Mouse (Mus musculus) adrenal gland, adult 8-10 months (tissue): Measurements from ENCODE around the gene Ren1. TPM values are rescaled to one million over a fixed set of nuclear protein-coding genes. Genes with fewer than 3 reads are reported as not detected.

ENCODE experiments used
- DNase-seq: peaks from one replicate; pipeline ENCODE4 v3.0.0; 2022
- total RNA-seq, 4 experiments: library from RNA; stranded (reverse); gene quantifications; 2 replicates each; pipeline ENCODE4 v1.2.4; 2022

Gene Ren1
- total RNA-seq, 4 experiments from 2014 or later = 0.97 to 5.8 (median 4.7) TPM

GRCm38 (mm10) chr1:133379254-133379985, 29.1 kb downstream of the Ren1 start:
- no peak for DNase-seq

DNA sequence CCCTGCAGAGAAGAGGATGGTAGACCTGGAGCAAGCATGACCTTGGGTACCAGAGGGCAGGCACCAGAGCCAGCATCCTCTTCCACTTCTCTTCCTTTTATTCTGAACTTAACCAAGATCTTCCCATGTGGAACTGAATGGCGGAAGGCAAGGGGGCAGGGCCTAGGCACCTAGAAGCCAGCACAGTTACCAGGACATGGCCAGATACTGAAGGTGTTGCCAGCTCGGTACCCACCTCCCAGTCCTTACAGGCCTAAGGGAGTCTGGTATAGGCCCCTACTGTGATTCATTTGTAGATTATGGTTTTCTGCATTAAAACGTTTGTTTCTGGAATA, 29.6 kb downstream of the Ren1 start:
- DNase-seq = no peak

DNA sequence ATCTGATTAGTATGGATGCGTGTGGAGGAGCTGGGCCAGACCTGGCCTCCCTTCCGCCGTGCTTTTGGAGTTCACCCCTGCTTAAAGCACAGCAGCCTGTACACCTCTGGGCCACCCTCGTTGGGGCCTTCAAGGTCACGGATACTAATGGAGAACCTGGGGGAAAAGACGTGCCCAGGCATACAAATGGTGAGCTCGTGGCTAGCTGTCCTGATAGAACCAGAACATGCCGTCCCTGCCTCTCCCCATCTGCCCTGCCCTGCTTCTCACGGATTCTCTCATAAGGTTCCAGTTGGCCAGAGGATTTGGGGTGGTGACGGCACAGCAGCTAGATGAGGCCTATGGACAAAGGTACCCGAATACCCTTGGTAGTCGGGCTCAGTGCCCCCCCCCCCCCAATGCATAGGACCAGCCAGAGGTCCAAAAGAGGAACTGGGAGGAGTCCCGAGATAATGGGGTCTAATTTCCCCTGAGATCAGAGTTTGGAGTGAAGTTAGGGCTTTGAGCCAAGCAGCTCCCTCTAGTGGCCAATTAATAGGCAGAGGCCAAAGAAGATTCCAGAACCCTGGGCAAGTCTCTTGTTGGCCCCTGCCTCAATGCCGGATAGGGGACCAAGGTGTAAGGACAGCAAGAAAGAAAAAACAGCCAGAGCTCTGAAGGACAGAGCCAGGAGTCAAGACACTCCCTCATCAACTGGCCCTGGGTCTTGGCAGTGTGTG, 30.2 kb downstream of the Ren1 start:
- no peak for DNase-seq

GRCm38 (mm10) chr1:133382008-133382407, 31.7 kb downstream of the Ren1 start:
- no peak for DNase-seq

DNA sequence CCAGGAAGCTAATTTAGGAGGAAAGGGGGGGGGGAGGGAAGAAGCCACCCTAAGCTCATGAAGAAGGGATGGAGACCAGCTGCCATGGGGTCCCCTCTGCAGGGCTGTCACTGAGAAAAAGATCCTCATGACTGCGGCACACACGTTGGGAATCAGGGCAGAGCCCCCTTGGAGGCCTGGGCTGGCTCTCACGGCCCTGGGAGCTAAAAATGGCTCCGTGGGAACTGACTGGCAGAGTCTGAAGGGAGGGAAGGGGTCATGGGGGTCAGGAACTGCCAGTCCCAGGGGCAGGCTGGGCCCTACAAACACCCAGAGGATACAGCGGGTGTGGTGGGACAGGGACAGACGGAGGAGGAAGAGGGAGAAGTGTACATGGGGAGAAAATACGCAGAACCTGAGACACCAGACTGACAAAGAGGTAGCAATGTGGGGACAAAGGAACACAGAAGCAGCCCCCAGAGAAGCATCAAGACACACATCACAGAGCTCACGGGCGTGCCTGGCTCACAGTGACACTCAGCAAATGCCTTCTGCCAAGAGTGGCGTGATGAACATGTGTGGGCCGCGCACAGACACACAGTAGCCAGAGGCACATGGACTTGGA, 32.3 kb downstream of the Ren1 start:
- DNase-seq = no peak

- DNase-seq = no peak
These were observed 33.0 kb downstream of the Ren1 start for GRCm38 (mm10) chr1:133383157-133383783.

DNA sequence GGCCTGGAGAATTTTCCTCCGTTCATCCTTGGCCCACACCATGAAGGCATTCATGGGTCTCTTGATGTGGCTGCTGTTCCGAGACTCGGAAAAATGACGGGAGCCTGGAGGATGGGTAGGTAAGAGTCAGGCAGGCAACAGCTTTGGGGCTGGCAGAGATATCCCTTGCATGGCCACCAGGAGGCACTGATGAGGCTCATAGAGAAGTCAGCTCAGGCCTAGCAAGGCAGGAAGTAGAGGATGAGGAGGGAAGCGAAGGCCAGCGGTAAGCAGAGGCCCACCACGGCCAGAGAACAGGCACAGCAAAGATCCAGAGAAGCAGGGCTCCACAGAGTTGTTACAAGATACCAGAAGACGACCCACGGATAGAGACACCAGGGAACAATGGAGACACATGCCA, 35.2 kb downstream of the Ren1 start:
- no peak for DNase-seq

- no peak for DNase-seq
These were observed 35.9 kb downstream of the Ren1 start for GRCm38 (mm10) chr1:133386209-133386608.

DNA sequence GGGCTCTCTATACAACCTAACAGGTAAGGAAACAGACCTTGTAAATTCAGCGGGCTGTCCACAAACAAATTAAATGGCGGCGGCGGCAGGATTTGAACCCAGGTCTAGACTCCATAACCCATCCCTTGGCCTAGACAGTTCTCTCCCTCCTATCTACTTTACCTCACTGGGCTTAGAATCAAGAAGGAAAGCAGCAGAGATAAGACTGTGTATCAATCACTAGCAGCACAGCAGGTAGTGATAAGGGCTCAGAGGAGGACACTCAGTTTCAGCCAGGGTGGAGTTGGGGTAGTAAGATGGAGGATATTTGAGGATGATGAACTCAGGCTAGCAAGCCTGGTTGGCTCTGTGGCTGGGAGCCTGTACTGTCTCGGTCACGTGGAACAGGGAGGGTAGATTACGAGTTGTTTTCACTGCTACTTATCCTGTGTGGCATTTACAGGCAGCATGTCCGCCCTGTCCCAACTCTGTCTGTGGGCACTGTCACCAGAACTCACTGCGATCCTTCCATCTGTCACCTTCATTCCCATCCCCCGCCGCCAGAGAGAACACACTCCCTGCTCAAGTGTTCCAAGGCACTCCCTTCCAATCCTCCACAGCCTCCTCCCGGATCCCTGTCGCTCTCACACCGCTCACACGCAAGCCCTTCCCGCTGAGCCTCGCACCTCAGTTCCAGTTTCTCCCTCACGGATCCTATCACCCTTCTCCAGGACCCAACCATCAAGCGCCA, 37.4 kb downstream of the Ren1 start:
- DNase-seq = no peak

DNA sequence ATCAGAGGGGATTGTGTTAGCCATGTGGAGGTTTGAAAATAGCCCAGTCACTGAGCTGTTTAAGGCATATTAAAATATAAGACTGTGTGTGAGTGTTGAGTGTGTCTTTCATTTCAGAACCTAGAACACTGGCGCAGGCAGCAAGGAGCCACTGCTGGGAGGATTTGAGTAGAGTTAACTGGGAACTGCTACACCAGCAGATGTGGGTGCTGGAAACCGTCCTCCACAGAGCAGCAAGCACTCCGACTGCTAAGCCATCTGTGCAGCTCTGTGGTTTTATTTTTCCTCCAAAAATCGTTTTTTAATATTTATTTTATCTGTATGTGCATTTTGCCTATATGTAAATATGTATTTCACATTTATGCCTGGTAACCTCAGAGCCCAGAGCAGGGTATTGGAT, 44.4 kb downstream of the Ren1 start:
- no peak for DNase-seq

DNA sequence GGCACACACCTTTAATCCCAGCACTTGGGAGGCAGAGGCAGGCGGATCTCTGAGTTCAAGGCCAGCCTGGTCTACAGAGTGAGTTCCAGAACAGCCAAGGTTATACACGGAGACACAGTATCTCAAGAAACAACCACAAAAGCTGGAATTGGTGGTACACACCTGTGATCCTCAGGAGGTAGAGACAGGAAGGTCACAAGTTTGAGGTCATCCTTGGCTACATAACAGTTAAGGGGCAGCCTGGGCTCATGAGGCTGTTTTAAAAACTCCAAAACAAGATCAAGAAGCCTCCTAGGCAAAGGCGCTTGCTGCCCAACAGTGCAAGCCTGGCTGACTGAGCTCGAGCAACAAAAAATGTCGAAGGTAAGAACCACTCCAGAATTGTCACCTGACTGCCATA, 46.4 kb downstream of the Ren1 start:
- no peak for DNase-seq

DNA sequence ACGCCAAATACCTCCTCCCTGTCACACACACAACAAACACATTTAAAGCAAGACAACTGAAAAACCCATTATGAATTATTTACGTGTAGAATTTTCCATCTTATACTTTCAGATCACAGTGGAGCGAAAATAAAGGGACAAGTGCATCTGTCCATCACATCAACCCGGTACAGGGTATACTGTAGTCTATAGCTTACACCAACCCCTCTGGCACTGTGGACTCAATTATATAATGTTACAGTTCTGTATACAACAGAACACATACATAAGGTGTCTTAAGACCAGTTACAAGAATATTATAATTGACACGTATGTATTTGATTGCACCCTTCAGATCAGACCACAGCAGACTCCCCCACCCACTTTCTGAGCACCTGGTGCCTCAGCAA, 46.8 kb downstream of the Ren1 start:
- DNase-seq = no peak

- no peak for DNase-seq
These were observed 47.4 kb downstream of the Ren1 start for GRCm38 (mm10) chr1:133397483-133398237.

GRCm38 (mm10) chr1:133400014-133400725, 49.9 kb downstream of the Ren1 start:
- DNase-seq = no peak

GRCm38 (mm10) chr1:133404005-133404404, 53.7 kb downstream of the Ren1 start:
- no peak for DNase-seq

- DNase-seq = no peak
These were observed 56.3 kb downstream of the Ren1 start for GRCm38 (mm10) chr1:133406614-133407013.

DNA sequence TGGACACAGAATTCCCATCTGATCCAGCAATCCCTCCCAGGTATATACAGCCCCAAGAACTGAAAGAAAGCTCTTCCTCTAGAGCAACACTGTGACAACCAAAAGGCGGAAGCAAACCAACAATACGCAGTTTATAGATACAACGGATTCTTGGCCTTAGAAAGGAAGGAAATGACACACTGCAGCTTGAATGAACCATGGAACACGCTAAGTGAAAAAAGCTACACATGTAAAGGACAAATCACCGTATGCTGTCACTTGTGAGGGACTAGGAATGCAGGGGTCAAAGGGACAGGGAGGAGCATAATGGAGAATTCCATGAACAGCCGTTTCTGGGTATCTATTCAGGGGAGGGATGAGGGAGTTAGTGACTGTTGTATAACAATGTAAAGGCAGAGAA, 57.1 kb downstream of the Ren1 start:
- no peak for DNase-seq

DNA sequence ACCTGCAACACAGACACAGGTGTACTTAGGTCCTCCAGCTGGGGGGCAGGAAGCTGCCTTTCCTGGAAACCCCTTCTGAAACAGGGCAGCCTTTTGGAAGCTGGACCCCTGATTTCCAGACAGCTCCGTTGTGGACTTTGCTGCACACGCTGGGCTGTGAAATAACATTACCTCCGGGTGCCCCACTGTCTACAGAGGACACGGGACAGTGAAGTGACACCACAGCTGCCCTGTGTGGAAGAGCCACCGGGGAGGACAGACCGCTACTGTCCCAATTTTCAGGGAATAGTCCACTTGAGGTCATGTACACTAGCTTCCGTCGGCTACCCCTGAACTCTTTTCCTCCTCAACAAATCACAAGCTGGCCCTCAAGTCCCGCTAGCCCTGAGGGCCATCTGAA, 58.0 kb downstream of the Ren1 start:
- no peak for DNase-seq

- no peak for DNase-seq
These were observed 58.7 kb downstream of the Ren1 start for GRCm38 (mm10) chr1:133408880-133409516.

DNA sequence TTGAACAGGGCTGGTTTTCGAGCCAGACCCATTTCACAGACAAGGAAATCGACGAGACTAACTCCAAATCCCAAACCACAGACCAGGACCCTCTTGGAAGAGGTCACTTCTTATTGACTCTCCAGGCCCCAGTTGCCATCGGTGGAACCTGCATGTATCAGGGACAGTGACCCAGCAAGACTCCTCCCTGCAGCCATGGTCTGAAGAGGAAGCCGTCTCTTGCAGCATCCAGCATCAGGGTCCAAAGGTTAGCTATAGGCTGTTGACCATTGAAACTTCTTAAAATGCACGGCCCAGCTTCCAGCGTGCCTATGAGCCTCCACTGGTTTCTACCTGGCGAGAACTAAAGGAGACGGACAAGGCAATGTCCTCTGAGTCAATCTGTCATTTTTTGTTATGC, 59.5 kb downstream of the Ren1 start:
- DNase-seq = no peak
